Mouse (Mus musculus) kidney, embryonic 15.5 days (tissue): ENCODE data around the gene Thy1. TPM values are rescaled to one million over a fixed set of nuclear protein-coding genes. Genes with fewer than 3 reads are reported as not detected.

Experiments used
- ATAC-seq: fragments of 200-750 bp; cut with Nextera tagmentation; replicated peaks from 2 replicates; pipeline ENCODE4 v1.8.0; 2017; ENCODE audit warnings: moderate TSS enrichment; ENCODE audit not compliant: low FRiP score
- H3K27ac ChIP-seq: fragments of 300-500 bp; sonication (generic); 2 replicates; pipeline ENCODE4 v1.5.1; 2015; ENCODE audit warnings: mild to moderate bottlenecking, inconsistent platforms
- H3K27me3 ChIP-seq: fragments of 300-500 bp; sonication (generic); 2 replicates; pipeline ENCODE4 v1.6.1; 2015; ENCODE audit warnings: inconsistent platforms
- H3K36me3 ChIP-seq: fragments of 300-500 bp; sonication (generic); 2 replicates; pipeline ENCODE4 v1.6.1; 2015; ENCODE audit warnings: inconsistent platforms
- H3K4me1 ChIP-seq: fragments of 300-500 bp; sonication (generic); 2 replicates; pipeline ENCODE4 v1.6.1; 2015; ENCODE audit warnings: inconsistent platforms
- H3K4me2 ChIP-seq: fragments of 300-500 bp; sonication (generic); 2 replicates; pipeline ENCODE4 v1.6.1; 2015; ENCODE audit warnings: moderate library complexity, mild to moderate bottlenecking, inconsistent platforms
- H3K4me3 ChIP-seq: fragments of 300-500 bp; sonication (generic); replicated peaks from 2 replicates; pipeline ENCODE4 v1.5.1; 2015; ENCODE audit warnings: mild to moderate bottlenecking, inconsistent platforms
- H3K9ac ChIP-seq: fragments of 300-500 bp; sonication (generic); 2 replicates; pipeline ENCODE4 v1.6.1; 2015; ENCODE audit warnings: mild to moderate bottlenecking, inconsistent platforms
- H3K9me3 ChIP-seq: fragments of 300-500 bp; sonication (generic); replicated peaks from 2 replicates; pipeline ENCODE4 v1.6.1; 2016; ENCODE audit warnings: inconsistent platforms
- WGBS: fragments of 180-500 bp; shearing (Covaris S2); methylation state at CpG from one replicate; pipeline ENCODE4 v1.1.7; 2015; ENCODE audit warnings: mixed read lengths; 5-methylcytosine and 5-hydroxymethylcytosine counted together
- polyA plus RNA-seq: library from polyadenylated mRNA; unstranded; fragments of >200 nt; fragmentation: Nextera tagmentation; extraction: Ambion mirVana; gene quantifications from 2 replicates; pipeline ENCODE4 v1.2.1, GENCODE M21; 2015

Gene Thy1
- polyA plus RNA-seq, 1 experiment from 2014 or later, result 9.6 TPM

- H3K4me3 ChIP-seq, result no peak overlapping the region
- 88% methylated on average over 8 of the region's 8 CpGs for WGBS
- H3K9ac ChIP-seq, result no peak overlapping the region
- peaks cover 15% of the 10 kb centered on the region for H3K27me3 ChIP-seq
- H3K36me3 ChIP-seq, result no peaks in the 10 kb centered on the region
- no peak overlapping the region for H3K27ac ChIP-seq
- no peak overlapping the region for H3K4me2 ChIP-seq
- H3K9me3 ChIP-seq, result no peaks in the 10 kb centered on the region
- H3K4me1 ChIP-seq, result peaks cover 20% of the 10 kb centered on the region; the same call in 1 of the 2 replicates
- ATAC-seq, result no peak
These were observed 6.4 kb downstream of the Thy1 start for GRCm38 (mm10) chr9:44049381-44050165.

GRCm38 (mm10) chr9:44052855-44053254 lies 9.7 kb downstream of the Thy1 start:
- 74% methylated on average over 3 of the region's 3 CpGs for WGBS

GRCm38 (mm10) chr9:44053936-44054335 lies 10.8 kb downstream of the Thy1 start:
- Histone ChIP-seq H3K27ac (no peak overlapping the region), H3K4me3 (no peak overlapping the region), H3K27me3 (0 out of 2 replicates have a peak, but pooled peaks cover under 1% of the 10 kb centered on the region), H3K4me2 (no peak overlapping the region), H3K9ac (no peak overlapping the region), H3K36me3 (no peaks in the 10 kb centered on the region), H3K4me1 (0 out of 2 replicates have a peak, but pooled peaks cover 2% of the 10 kb centered on the region), H3K9me3 (no peaks in the 10 kb centered on the region)
- no peak for ATAC-seq
- 68% methylated on average over 1 of the region's 1 CpGs for WGBS

More at GRCm38 (mm10) chr9:44052855-44053254, 9.7 kb downstream of the Thy1 start:
- no peak overlapping the region for H3K4me3 ChIP-seq
- 0 out of 2 replicates have a peak, but pooled peaks cover 6% of the 10 kb centered on the region for H3K4me1 ChIP-seq
- no peak for ATAC-seq
- H3K9me3 ChIP-seq, result no peaks in the 10 kb centered on the region
- no peaks in the 10 kb centered on the region for H3K36me3 ChIP-seq
- H3K27me3 ChIP-seq, result 0 out of 2 replicates have a peak, but pooled peaks cover 3% of the 10 kb centered on the region
- H3K9ac ChIP-seq, result no peak overlapping the region
- no peak overlapping the region for H3K27ac ChIP-seq
- no peak overlapping the region for H3K4me2 ChIP-seq

- Histone ChIP-seq H3K9me3 (no peaks in the 10 kb centered on the region), H3K9ac (no peak overlapping the region), H3K4me3 (no peak overlapping the region), H3K27ac (no peak overlapping the region), H3K4me2 (no peak overlapping the region), H3K4me1 (no peaks in the 10 kb centered on the region), H3K27me3 (0 out of 2 replicates have a peak, but pooled peaks cover 5% of the 10 kb centered on the region), H3K36me3 (no peaks in the 10 kb centered on the region)
- no peak for ATAC-seq
- WGBS, result 80% methylated on average over 6 of the region's 6 CpGs
These were observed 15.4 kb downstream of the Thy1 start for GRCm38 (mm10) chr9:44058606-44059005.

- Histone ChIP-seq H3K9ac (no peak overlapping the region), H3K4me2 (no peak overlapping the region), H3K4me3 (no peak overlapping the region), H3K27me3 (0 out of 2 replicates have a peak, but pooled peaks cover 5% of the 10 kb centered on the region), H3K9me3 (no peaks in the 10 kb centered on the region), H3K4me1 (peaks cover 25% of the 10 kb centered on the region), H3K36me3 (no peaks in the 10 kb centered on the region), H3K27ac (no peak overlapping the region)
- no peak for ATAC-seq
- 30% methylated on average over 1 of the region's 1 CpGs for WGBS
These were observed 22.0 kb downstream of the Thy1 start for GRCm38 (mm10) chr9:44065177-44065576.

- Histone ChIP-seq H3K9me3 (no peaks in the 10 kb centered on the region), H3K4me1 (peaks cover 40% of the 10 kb centered on the region), H3K4me3 (peak within 1 kb of the TSS; percentile 57), H3K36me3 (no peaks in the 10 kb centered on the region), H3K27me3 (0 out of 2 replicates have a peak, but pooled peaks cover 5% of the 10 kb centered on the region), H3K9ac (peak within 1 kb of the TSS; percentile 53), H3K27ac (0 out of 2 replicates have a peak within 1 kb of the TSS, but pooled peaks have one; percentile 33), H3K4me2 (peak within 1 kb of the TSS; percentile 93)
- peak; percentile 96 for ATAC-seq
- WGBS, result under 1% methylated on average over 38 of the region's 38 CpGs
These were observed 23.6 kb downstream of the Thy1 start, which contains the start of gene Usp2 for GRCm38 (mm10) chr9:44066785-44067225. Gene Usp2, plus strand, starts transcription at chr9:44067021.

- H3K9me3 ChIP-seq, result no peaks in the 10 kb centered on the region
- H3K27ac ChIP-seq, result 0 out of 2 replicates have a peak overlapping the region, but pooled peaks have one; percentile 33
- peak overlapping the region; percentile 93 for H3K4me2 ChIP-seq
- H3K4me3 ChIP-seq, result peak overlapping the region; percentile 57
- WGBS, result 7% methylated on average over 15 of the region's 15 CpGs
- no peaks in the 10 kb centered on the region for H3K36me3 ChIP-seq
- peaks cover 46% of the 10 kb centered on the region for H3K4me1 ChIP-seq
- ATAC-seq, result peak; percentile 20
- peak overlapping the region; percentile 53 for H3K9ac ChIP-seq
- 0 out of 2 replicates have a peak, but pooled peaks cover 5% of the 10 kb centered on the region for H3K27me3 ChIP-seq
These were observed 24.2 kb downstream of the Thy1 start for GRCm38 (mm10) chr9:44067241-44067959.

- H3K4me1 ChIP-seq, result peaks cover 51% of the 10 kb centered on the region
- no peak for ATAC-seq
- peak overlapping the region; percentile 93 for H3K4me2 ChIP-seq
- H3K27me3 ChIP-seq, result 0 out of 2 replicates have a peak, but pooled peaks cover 5% of the 10 kb centered on the region
- H3K4me3 ChIP-seq, result no peak overlapping the region
- H3K9ac ChIP-seq, result no peak overlapping the region
- no peak overlapping the region for H3K27ac ChIP-seq
- H3K9me3 ChIP-seq, result no peaks in the 10 kb centered on the region
- 84% methylated on average over 6 of the region's 6 CpGs for WGBS
- H3K36me3 ChIP-seq, result no peaks in the 10 kb centered on the region
These were observed 24.8 kb downstream of the Thy1 start for GRCm38 (mm10) chr9:44067960-44068330.

- H3K9ac ChIP-seq, result no peak overlapping the region
- no peaks in the 10 kb centered on the region for H3K36me3 ChIP-seq
- H3K27me3 ChIP-seq, result no peaks in the 10 kb centered on the region
- H3K27ac ChIP-seq, result no peak overlapping the region
- H3K9me3 ChIP-seq, result no peaks in the 10 kb centered on the region
- H3K4me2 ChIP-seq, result 0 out of 2 replicates have a peak overlapping the region, but pooled peaks have one; percentile 16
- peaks cover 51% of the 10 kb centered on the region for H3K4me1 ChIP-seq
- H3K4me3 ChIP-seq, result no peak overlapping the region
- ATAC-seq, result no peak
- WGBS, result 16% methylated on average over 7 of the region's 7 CpGs
These were observed 26.1 kb downstream of the Thy1 start for GRCm38 (mm10) chr9:44069252-44069651.

GRCm38 (mm10) chr9:44070113-44070843 lies 27.1 kb downstream of the Thy1 start:
- ATAC-seq, result no peak
- H3K36me3 ChIP-seq, result no peaks in the 10 kb centered on the region
- WGBS, result 60% methylated on average over 14 of the region's 14 CpGs
- no peak overlapping the region for H3K4me2 ChIP-seq
- H3K4me3 ChIP-seq, result no peak overlapping the region
- 0 out of 2 replicates have a peak overlapping the region, but pooled peaks have one; percentile 13 for H3K27ac ChIP-seq
- H3K4me1 ChIP-seq, result peaks cover 56% of the 10 kb centered on the region
- no peaks in the 10 kb centered on the region for H3K9me3 ChIP-seq
- H3K27me3 ChIP-seq, result no peaks in the 10 kb centered on the region
- H3K9ac ChIP-seq, result no peak overlapping the region

- no peak overlapping the region for H3K4me2 ChIP-seq
- no peak overlapping the region for H3K4me3 ChIP-seq
- no peaks in the 10 kb centered on the region for H3K36me3 ChIP-seq
- no peak for ATAC-seq
- WGBS, result 23% methylated on average over 8 of the region's 8 CpGs
- H3K9me3 ChIP-seq, result no peaks in the 10 kb centered on the region
- H3K27me3 ChIP-seq, result no peaks in the 10 kb centered on the region
- peaks cover 61% of the 10 kb centered on the region for H3K4me1 ChIP-seq
- H3K9ac ChIP-seq, result no peak overlapping the region
- H3K27ac ChIP-seq, result 0 out of 2 replicates have a peak overlapping the region, but pooled peaks have one; percentile 13
These were observed 27.7 kb downstream of the Thy1 start for GRCm38 (mm10) chr9:44070844-44071231.
